Mouse (Mus musculus): ENCODE measurements around the gene Ngfr. TPM values are rescaled to one million over a fixed set of nuclear protein-coding genes. Genes with fewer than 3 reads are reported as not detected.

Gene Ngfr
- total RNA-seq, 2 experiments from 2014 or later, result 2.1 to 3.5 TPM

DNA sequence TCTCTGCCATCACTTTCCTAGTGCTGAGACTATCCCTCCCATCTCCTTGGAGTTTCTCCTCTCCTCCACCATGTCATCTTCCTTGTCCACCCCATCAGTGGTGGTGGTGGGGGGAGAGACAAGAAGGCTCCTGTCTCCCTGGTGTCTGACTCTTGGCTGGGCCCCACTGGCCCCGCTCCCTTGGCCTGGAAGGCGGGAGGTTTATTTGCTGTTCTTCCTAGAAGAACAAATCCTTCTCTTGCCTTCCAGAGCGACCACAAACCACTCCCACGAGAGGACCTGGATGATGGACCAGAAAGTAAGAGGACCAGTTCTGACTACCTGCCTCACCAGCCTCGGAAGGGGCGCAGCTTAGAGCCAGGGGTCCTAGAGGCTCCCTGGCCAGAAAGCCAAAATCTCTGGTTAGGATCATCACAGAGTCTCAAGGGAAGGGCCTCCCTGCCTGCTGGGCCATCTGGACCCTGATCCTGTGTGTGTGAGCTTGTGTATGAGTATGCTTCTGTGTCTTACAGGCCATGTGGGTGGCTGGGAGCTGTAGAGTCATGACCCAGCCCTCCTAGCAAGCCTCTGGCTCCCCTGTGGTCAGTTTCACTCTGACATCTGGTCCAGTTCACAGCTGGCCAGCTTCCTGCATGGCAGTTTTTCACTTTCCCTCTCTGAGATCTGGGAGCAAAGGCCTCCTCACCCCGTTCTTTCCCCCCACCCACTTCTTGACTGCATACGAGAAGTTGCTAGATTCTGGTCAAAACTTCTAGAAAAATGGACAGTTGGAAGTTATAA lies 19.4 kb downstream of the Ngfr start:
- no peak for DNase-seq (ENCODE audit: low spot score in 2 of 2)

GRCm38 (mm10) chr11:95567366-95567765 lies 20.2 kb downstream of the Ngfr start:
- no peak for DNase-seq (ENCODE audit: low spot score in 2 of 2)

- DNase-seq (ENCODE audit: low spot score in 2 of 2), result no peak
These were observed 22.2 kb downstream of the Ngfr start for GRCm38 (mm10) chr11:95565327-95565726.

- no peak for DNase-seq (ENCODE audit: low spot score in 2 of 2)
These were observed 23.7 kb downstream of the Ngfr start for GRCm38 (mm10) chr11:95563849-95564248.

GRCm38 (mm10) chr11:95560773-95561172 lies 26.8 kb downstream of the Ngfr start:
- DNase-seq (ENCODE audit: low spot score in 2 of 2), result no peak

DNA sequence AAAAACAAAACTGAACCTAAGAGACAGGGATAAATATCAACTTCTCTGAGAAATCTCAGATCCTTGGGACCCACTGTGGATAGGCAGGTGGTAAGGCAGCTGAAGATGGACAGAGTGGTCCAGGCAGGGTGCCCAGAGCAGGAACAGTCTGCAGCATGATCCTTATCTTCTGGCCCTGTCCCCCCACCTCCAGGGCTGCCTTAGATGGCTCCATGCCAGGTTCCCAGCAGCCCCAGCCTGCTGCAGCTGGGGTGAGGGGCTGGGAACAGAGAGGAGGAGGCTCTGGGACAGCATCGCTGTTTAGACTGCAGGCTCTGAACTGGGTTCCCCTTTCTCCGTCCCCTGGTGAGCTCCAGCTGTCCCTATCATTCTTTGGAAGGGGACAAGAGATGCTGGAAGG lies 27.8 kb downstream of the Ngfr start:
- DNase-seq (ENCODE audit: low spot score in 2 of 2), result no peak

GRCm38 (mm10) chr11:95557719-95558118 lies 29.8 kb downstream of the Ngfr start:
- DNase-seq (ENCODE audit: low spot score in 2 of 2), result no peak

GRCm38 (mm10) chr11:95557032-95557431 lies 30.5 kb downstream of the Ngfr start:
- DNase-seq (ENCODE audit: low spot score in 2 of 2), result no peak

- no peak for DNase-seq (ENCODE audit: low spot score in 2 of 2)
These were observed 32.3 kb downstream of the Ngfr start for GRCm38 (mm10) chr11:95555279-95555678.

DNA sequence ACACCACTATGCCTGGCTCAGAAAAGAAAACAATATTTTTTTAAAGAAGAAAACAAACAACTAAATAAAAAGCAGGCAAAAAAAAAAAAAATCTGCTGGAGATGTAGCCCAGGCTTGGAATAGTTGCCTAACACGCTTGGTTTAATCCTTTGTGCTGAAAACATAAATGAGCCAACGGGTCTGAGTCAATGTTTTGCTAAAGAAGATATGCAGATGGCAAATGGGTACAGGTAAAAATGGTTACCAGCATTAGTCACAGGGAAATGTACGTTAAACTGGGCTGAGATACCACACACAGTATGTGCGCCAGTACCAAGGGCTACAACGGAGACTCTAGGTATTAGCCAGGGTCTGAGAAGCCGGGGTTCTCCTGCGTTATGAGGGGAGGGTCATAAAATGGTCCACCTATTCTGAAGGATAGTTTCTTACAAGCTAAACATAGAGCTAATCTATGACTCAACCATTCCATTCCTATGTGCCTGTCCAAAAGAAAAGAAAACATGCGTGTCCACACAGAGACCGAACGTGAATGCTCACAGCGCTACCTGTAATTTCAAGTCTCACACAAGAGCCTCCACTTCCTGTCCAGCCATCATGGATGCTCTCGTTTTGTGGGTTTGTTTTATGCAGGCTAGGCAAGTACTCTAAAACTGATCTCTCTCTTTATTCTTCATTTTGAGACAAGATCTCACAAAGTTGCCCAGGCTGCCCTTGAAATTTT lies 37.1 kb downstream of the Ngfr start:
- DNase-seq (ENCODE audit: low spot score in 2 of 2), result no peak

DNA sequence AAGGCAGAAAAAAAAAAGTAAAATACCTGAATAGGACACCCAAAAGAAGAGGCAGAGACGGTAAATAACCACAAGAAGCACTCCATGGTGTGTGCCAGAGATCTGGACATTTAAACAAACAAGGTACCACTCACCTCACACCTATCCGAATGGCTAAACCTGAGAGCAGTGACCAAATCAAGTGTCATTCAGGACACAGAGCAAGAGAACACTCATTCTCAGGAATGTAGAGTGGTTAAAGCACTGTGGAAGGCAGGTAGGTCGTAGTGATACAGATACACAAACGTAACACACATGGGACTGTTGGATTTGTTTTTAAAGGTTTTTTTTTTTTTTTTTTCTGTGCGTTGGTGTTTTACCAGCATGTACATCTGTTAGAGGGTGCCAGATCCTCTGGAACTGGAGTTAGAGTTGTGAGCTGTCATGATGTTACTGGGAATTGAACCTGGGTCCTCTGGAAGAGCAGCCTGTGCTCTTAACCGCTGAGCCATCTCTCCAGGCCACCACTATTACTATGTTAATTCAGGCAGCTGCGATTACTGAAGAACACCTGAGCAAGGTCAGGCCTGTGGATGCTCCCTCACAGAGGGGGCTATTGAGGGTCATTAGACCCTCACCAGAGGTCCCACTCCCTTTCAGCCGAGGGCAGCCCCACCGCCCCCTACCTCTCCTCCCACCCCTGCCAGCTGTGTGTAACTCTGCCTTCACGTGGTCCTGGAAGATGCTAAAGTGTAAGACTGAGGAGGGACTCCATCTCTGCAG lies 41.3 kb downstream of the Ngfr start:
- no peak for DNase-seq (ENCODE audit: low spot score in 2 of 2)

- no peak for DNase-seq (ENCODE audit: low spot score in 2 of 2)
These were observed 42.8 kb downstream of the Ngfr start for GRCm38 (mm10) chr11:95544546-95545327.

DNA sequence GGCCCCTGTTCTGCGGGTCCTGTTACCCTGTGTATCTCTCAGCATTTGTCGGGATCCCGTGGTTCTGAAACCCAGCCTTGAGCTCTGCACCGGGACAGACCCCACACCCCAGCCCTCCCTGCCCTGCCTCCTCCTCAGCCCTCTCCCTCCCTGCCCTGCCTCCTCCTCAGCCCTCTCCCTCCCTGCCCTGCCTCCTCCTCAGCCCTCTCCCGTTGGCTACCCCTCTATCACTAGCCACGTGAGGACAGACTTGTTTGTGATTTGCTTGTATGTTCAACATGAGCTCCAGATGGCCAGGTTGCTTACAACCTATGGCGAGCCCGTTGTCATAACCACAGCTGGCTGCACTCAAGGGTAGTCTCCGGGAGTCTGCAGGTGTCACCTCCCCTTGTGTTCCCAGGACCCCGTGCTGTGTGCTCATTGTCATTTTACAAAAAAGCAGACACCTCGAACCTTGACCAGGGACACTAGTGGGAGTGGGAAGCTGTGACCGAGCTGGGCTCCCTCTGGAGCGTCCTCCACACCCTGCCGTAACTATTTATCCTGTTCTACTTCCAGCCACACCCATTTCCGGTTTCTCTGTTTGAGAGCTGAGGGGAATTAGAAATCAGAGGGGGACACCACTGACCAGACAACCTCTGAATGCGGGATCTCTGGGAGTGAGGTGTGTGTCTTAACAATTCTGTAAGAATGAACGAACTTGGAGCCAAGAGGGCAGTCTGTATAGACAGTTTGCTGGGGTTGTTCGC lies 46.7 kb downstream of the Ngfr start:
- DNase-seq (ENCODE audit: low spot score in 2 of 2), result no peak

- no peak for DNase-seq (ENCODE audit: low spot score in 2 of 2)
These were observed 49.0 kb downstream of the Ngfr start for GRCm38 (mm10) chr11:95538378-95539104.

- DNase-seq (ENCODE audit: low spot score in 2 of 2), result peak; percentile 97
These were observed 53.9 kb downstream of the Ngfr start for GRCm38 (mm10) chr11:95533484-95534160.

DNA sequence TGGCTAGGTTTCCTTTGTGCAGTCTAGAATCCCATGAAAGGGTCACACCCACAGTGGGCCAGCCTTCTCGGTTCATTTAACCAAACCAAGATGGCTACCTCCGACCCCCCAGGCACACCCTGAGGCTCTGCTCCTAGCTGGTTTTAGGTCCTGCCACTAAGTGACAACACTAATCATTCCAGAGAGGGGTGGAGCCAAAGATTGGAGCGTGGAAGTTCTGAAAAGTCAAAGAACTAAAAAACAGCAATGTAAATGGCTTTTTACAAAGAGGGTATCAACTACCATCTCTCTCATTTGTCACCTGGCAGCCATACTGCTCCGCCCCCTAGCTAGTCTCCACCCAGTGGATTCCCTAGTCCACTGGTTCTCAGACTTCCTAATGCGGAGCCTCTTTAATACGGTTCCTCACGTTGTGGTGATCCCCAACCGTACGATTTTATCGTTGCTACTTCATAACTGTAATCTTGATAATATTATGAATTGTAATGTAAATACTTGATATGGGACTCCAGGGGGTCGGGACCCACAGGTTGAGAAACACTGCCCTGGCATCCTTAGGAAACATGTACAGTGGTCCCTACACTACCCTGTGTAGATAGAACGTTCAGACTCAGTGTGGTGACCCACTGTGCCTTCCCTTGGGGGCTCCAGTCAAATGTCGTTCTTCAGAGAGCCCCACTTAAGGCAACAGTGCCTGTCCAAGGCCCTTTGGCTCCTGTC lies 55.0 kb downstream of the Ngfr start:
- no peak for DNase-seq (ENCODE audit: low spot score in 2 of 2)

- DNase-seq (ENCODE audit: low spot score in 2 of 2), result no peak
These were observed 59.3 kb downstream of the Ngfr start for GRCm38 (mm10) chr11:95528231-95528630.

DNA sequence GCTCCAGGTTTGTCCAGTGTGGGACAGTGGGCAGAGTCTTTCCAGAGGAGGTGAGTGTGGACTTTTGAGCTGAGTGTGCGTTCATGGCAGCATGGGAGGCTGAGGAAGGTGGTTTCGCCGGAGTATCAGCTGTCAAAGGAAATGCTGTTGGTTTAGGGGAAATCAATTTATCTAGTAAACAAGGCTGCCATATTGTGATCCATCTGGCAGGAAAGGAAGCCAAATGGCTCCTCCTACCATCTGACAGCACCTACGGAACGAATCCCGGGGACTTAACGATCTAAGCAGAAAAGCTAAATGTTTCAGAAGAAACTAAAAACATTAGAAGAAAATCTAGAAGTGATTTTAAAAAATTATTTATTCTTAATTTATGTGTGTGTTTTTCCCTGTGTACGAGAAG lies 60.2 kb downstream of the Ngfr start:
- no peak for DNase-seq (ENCODE audit: low spot score in 2 of 2)

All from adrenal gland, adult 18-20 months (tissue).